Mouse (Mus musculus): Measurements from ENCODE around the gene Krtap7-1. TPM values are rescaled to one million over a fixed set of nuclear protein-coding genes. Genes with fewer than 3 reads are reported as not detected.

The Krtap7-1 gene
- polyA plus RNA-seq, 1 experiment from 2014 or later, result not detected

DNA sequence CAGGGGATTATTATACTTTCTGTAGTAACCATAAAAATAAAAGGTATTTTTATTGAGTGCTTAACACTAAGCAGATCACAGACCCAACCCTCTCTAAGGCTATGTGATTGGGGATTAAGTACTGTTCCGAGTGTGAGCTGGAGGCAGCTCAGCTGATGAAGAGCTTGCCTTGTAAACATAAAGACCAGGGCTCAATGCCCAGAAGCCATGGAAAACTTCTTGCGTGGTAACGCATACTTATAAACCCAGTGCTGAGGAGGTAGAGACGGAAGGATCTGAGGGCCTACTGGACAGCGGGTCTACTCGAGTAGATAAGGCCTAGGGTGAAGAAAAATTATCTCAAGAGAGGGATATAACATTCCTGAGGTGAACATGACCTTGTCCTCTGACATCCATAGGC, 12.0 kb upstream of the Krtap7-1 start:
- Histone ChIP-seq H3K4me3 (ENCODE audit: low read depth, low read length) (no peak overlapping the region), H3K4me1 (ENCODE audit: control insufficient read depth, insufficient read depth, low read length) (no peaks in the 10 kb centered on the region), H3K9ac (ENCODE audit: low read length) (no peak overlapping the region), H3K4me2 (ENCODE audit: low read depth, severe bottlenecking) (no peak overlapping the region), H3K27me3 (ENCODE audit: control insufficient read depth, insufficient read depth, low read length) (no peaks in the 10 kb centered on the region), H3K27ac (replicated peaks; ENCODE audit: low read depth, low read length) (no peak overlapping the region), H3K36me3 (ENCODE audit: control insufficient read depth, insufficient read depth, low read length) (no peaks in the 10 kb centered on the region), H3K9me3 (ENCODE audit: control insufficient read depth, low read length) (no peaks in the 10 kb centered on the region)
- DNase-seq (ENCODE audit: low spot score) (no peak), ATAC-seq (ENCODE audit: insufficient number of reproducible peaks, low FRiP score, low TSS enrichment, low read depth) (no peak)
- WGBS, result 85% methylated on average over 6 of the region's 6 CpGs

DNA sequence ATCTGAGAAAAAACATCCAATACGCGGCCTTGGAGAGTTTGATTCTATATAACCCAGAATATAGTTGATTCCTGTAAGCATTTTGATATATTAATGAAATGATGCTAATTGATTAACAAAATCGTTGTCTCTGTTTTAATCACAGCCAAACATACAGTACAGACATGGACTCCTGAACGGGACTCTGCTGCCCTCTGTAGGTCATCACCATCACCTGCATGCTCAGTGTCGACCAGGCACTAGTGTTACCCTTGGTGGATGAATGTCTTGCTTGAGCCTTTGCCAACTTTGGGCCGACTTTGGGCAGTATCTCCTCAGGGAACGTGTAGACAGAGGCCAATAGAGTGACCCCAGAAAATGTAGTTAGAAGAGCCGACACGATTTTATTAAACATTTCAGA, 9.5 kb upstream of the Krtap7-1 start:
- WGBS, result 61% methylated on average over 9 of the region's 9 CpGs
- ATAC-seq (ENCODE audit: insufficient number of reproducible peaks, low FRiP score, low TSS enrichment, low read depth) (peak; percentile 56; the same call in 1 of the 2 replicates), DNase-seq (ENCODE audit: low spot score) (peak; percentile 56)
- Histone ChIP-seq H3K36me3 (ENCODE audit: control insufficient read depth, insufficient read depth, low read length) (no peaks in the 10 kb centered on the region), H3K4me2 (ENCODE audit: low read depth, severe bottlenecking) (no peak overlapping the region), H3K27me3 (ENCODE audit: control insufficient read depth, insufficient read depth, low read length) (no peaks in the 10 kb centered on the region), H3K9me3 (ENCODE audit: control insufficient read depth, low read length) (no peaks in the 10 kb centered on the region), H3K4me3 (ENCODE audit: low read depth, low read length) (no peak overlapping the region), H3K27ac (replicated peaks; ENCODE audit: low read depth, low read length) (no peak overlapping the region), H3K9ac (ENCODE audit: low read length) (no peak overlapping the region), H3K4me1 (ENCODE audit: control insufficient read depth, insufficient read depth, low read length) (no peaks in the 10 kb centered on the region)

DNA sequence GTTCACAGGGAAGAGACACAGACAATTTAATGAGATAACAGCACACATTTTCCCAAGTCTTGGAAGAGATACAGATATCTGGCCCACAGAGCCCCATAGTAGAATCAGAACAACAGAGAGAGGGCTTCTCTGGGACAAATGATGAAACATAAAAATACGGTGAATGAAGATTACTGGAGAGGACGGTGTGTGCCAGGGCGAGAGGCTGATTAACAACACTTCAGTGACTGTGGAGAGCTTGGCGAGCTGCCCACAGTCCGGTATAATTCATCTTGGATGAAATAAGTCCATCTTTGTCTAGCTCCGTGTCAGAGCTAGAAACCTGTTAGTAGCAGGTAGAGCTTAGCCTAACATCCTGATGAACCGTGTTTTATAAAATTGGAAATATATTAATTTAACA, 5.3 kb upstream of the Krtap7-1 start:
- 90% methylated on average over 7 of the region's 7 CpGs for WGBS
- no peak for DNase-seq (ENCODE audit: low spot score)
- Histone ChIP-seq H3K9ac (ENCODE audit: low read length) (no peak overlapping the region), H3K27me3 (ENCODE audit: control insufficient read depth, insufficient read depth, low read length) (no peaks in the 10 kb centered on the region), H3K9me3 (ENCODE audit: control insufficient read depth, low read length) (no peaks in the 10 kb centered on the region), H3K36me3 (ENCODE audit: control insufficient read depth, insufficient read depth, low read length) (no peaks in the 10 kb centered on the region), H3K4me3 (ENCODE audit: low read depth, low read length) (no peak overlapping the region), H3K4me2 (ENCODE audit: low read depth, severe bottlenecking) (no peak overlapping the region), H3K27ac (replicated peaks; ENCODE audit: low read depth, low read length) (no peak overlapping the region), H3K4me1 (ENCODE audit: control insufficient read depth, insufficient read depth, low read length) (no peaks in the 10 kb centered on the region)
- ATAC-seq (ENCODE audit: insufficient number of reproducible peaks, low FRiP score, low TSS enrichment, low read depth), result no peak

DNA sequence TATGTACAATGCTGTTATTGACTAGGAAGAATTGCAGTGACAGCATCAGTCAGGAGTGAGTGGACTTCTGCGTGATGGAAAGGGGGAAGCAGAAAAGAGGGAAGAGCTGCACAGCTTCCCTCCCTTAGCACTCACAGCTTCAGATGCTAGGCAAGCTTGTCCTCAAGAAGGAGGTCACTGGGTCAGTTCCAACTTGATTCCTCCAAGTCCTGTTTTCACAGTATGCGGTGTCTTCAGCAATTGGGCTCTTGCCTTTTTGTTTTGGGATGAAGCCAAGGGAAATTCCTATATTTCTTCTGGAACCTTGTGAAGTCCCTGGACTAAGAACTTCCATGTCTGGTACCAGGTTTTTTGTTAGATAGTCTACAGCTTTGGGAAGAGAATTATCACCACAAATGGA, 4.6 kb downstream of the Krtap7-1 start:
- H3K4me2 ChIP-seq (ENCODE audit: low read depth, severe bottlenecking), result no peak overlapping the region
- no peaks in the 10 kb centered on the region for H3K4me1 ChIP-seq (ENCODE audit: control insufficient read depth, insufficient read depth, low read length)
- no peaks in the 10 kb centered on the region for H3K36me3 ChIP-seq (ENCODE audit: control insufficient read depth, insufficient read depth, low read length)
- no peaks in the 10 kb centered on the region for H3K27me3 ChIP-seq (ENCODE audit: control insufficient read depth, insufficient read depth, low read length)
- DNase-seq (ENCODE audit: low spot score) (no peak), ATAC-seq (ENCODE audit: insufficient number of reproducible peaks, low FRiP score, low TSS enrichment, low read depth) (no peak)
- WGBS, result 93% methylated on average over 2 of the region's 2 CpGs
- H3K27ac ChIP-seq (replicated peaks; ENCODE audit: low read depth, low read length), result no peak overlapping the region
- H3K9me3 ChIP-seq (ENCODE audit: control insufficient read depth, low read length), result no peaks in the 10 kb centered on the region
- H3K4me3 ChIP-seq (ENCODE audit: low read depth, low read length), result no peak overlapping the region
- H3K9ac ChIP-seq (ENCODE audit: low read length), result no peak overlapping the region

DNA sequence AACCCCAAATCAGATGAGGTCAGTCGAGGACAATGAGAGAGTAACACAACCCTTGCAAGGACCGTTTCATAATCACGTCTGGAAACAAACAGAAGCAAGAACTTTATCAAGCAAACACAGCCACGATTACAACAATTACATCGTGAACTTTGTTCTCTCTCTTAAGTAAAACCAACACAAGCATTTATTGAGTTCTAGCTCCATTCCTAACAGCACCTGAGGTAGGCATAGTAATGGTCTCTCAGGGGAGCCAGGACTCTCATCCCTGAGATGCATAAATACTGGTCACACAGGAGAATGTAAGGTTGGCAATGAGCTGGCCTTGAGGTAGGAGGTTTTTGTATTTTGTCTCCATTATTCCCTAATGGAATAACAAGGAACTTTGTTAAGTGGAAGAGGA, 6.3 kb downstream of the Krtap7-1 start:
- no peak for DNase-seq (ENCODE audit: low spot score)
- Histone ChIP-seq H3K4me3 (ENCODE audit: low read depth, low read length) (no peak overlapping the region), H3K27me3 (ENCODE audit: control insufficient read depth, insufficient read depth, low read length) (no peaks in the 10 kb centered on the region), H3K9ac (ENCODE audit: low read length) (no peak overlapping the region), H3K36me3 (ENCODE audit: control insufficient read depth, insufficient read depth, low read length) (no peaks in the 10 kb centered on the region), H3K27ac (replicated peaks; ENCODE audit: low read depth, low read length) (no peak overlapping the region), H3K4me1 (ENCODE audit: control insufficient read depth, insufficient read depth, low read length) (no peaks in the 10 kb centered on the region), H3K4me2 (ENCODE audit: low read depth, severe bottlenecking) (no peak overlapping the region), H3K9me3 (ENCODE audit: control insufficient read depth, low read length) (no peaks in the 10 kb centered on the region)
- 86% methylated on average over 5 of the region's 5 CpGs for WGBS
- no peak for ATAC-seq (ENCODE audit: insufficient number of reproducible peaks, low FRiP score, low TSS enrichment, low read depth)

DNA sequence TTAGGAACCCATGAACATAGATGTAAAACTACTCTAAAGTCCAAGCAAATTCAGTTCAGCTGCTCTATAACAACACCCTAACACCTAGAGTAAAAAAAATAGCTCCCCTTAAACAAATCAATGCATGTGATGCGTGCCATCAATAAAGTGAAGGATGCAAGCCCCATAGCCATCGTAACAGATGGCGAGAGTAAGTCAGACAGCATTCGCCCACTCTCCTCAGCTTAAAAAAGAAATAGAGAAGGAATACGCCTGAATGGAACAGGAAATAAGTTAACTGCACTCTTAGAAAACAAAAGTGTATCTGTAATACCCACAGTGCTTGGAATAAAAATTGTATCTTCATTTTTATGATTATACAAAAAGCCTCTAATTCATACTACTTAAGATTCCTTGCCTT, 11.1 kb downstream of the Krtap7-1 start:
- H3K27me3 ChIP-seq (ENCODE audit: control insufficient read depth, insufficient read depth, low read length), result no peaks in the 10 kb centered on the region
- H3K9ac ChIP-seq (ENCODE audit: low read length), result no peak overlapping the region
- no peak for ATAC-seq (ENCODE audit: insufficient number of reproducible peaks, low FRiP score, low TSS enrichment, low read depth)
- H3K36me3 ChIP-seq (ENCODE audit: control insufficient read depth, insufficient read depth, low read length), result no peaks in the 10 kb centered on the region
- no peaks in the 10 kb centered on the region for H3K9me3 ChIP-seq (ENCODE audit: control insufficient read depth, low read length)
- no peak overlapping the region for H3K4me3 ChIP-seq (ENCODE audit: low read depth, low read length)
- WGBS, result 92% methylated on average over 5 of the region's 5 CpGs
- H3K4me1 ChIP-seq (ENCODE audit: control insufficient read depth, insufficient read depth, low read length), result no peaks in the 10 kb centered on the region
- no peak overlapping the region for H3K4me2 ChIP-seq (ENCODE audit: low read depth, severe bottlenecking)
- H3K27ac ChIP-seq (replicated peaks; ENCODE audit: low read depth, low read length), result no peak overlapping the region
- no peak for DNase-seq (ENCODE audit: low spot score)

DNA sequence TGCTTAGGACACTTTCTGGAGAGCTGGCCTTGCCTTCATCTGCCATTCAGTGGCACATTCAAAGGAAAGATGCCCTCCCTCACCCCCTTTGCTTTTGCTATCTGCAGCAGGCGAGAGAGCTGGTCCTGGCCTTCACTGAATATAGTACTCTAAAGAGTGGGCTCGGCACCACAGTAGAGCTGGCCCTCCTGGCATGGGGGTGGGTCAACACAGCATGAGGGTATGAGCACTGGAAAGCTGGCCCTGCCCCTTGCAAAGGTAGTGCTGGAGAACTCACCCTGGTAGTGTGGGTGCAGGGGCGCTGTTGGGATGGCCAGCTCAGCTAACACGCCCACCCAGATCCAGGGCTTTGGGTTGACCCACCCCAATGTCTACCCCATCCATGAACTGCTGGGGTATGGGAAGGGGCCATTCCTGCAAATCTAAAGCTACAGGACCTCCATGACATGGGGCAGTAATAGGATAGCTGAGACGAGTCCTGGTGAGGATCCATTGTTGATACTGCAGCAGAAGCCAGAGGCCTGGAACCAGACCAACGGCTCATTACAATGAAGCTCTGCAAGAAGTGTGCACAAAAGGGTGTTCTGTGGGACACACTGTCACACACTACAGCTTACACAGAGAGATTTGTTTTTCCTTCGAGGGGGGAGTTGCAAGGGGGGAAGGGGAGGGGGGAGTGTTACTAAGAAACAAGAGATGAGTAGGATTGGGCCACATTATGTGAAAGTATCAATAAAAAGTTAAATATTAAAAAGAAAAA, 12.5 kb downstream of the Krtap7-1 start:
- ATAC-seq (ENCODE audit: insufficient number of reproducible peaks, low FRiP score, low TSS enrichment, low read depth), result no peak
- Histone ChIP-seq H3K36me3 (ENCODE audit: control insufficient read depth, insufficient read depth, low read length) (no peaks in the 10 kb centered on the region), H3K27me3 (ENCODE audit: control insufficient read depth, insufficient read depth, low read length) (no peaks in the 10 kb centered on the region), H3K9ac (ENCODE audit: low read length) (no peak overlapping the region), H3K4me1 (ENCODE audit: control insufficient read depth, insufficient read depth, low read length) (no peaks in the 10 kb centered on the region), H3K4me3 (ENCODE audit: low read depth, low read length) (no peak overlapping the region), H3K27ac (replicated peaks; ENCODE audit: low read depth, low read length) (no peak overlapping the region), H3K9me3 (ENCODE audit: control insufficient read depth, low read length) (no peaks in the 10 kb centered on the region), H3K4me2 (ENCODE audit: low read depth, severe bottlenecking) (no peak overlapping the region)
- 91% methylated on average over 7 of the region's 7 CpGs for WGBS
- no peak for DNase-seq (ENCODE audit: low spot score)

DNA sequence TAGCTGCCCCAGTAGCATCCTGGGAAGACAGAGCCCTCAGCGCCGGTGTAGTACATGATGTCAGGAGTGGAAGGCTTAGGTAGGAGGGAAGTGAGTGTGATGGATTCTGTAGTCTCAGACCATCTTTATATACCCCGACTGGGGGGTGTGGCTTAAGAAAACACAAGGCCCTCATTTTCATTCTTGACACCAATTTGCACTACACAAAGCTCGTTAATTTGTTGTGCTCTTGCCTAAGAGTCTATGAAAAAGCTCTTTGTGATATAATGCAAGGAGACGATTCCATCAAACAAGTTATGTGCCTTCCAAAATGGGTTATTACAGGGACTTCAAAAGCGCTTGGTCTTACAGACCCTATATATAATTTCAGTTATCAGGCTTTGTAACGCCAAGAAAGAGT, 20.3 kb downstream of the Krtap7-1 start, which contains the start of gene Krtap8-1:
TSS of gene Krtap8-1 (minus strand) at position 101 of the 400 bp plus-strand sequence.
- H3K27ac ChIP-seq (replicated peaks; ENCODE audit: low read depth, low read length), result no peak within 1 kb of the TSS
- 81% methylated on average over 7 of the region's 7 CpGs for WGBS
- no peaks in the 10 kb centered on the region for H3K9me3 ChIP-seq (ENCODE audit: control insufficient read depth, low read length)
- no peak within 1 kb of the TSS for H3K4me2 ChIP-seq (ENCODE audit: low read depth, severe bottlenecking)
- no peaks in the 10 kb centered on the region for H3K4me1 ChIP-seq (ENCODE audit: control insufficient read depth, insufficient read depth, low read length)
- H3K27me3 ChIP-seq (ENCODE audit: control insufficient read depth, insufficient read depth, low read length), result no peaks in the 10 kb centered on the region
- H3K9ac ChIP-seq (ENCODE audit: low read length), result no peak within 1 kb of the TSS
- no peak within 1 kb of the TSS for H3K4me3 ChIP-seq (ENCODE audit: low read depth, low read length)
- H3K36me3 ChIP-seq (ENCODE audit: control insufficient read depth, insufficient read depth, low read length), result no peaks in the 10 kb centered on the region
- ATAC-seq (ENCODE audit: insufficient number of reproducible peaks, low FRiP score, low TSS enrichment, low read depth) (no peak), DNase-seq (ENCODE audit: low spot score) (no peak)
